Mouse (Mus musculus) bone marrow macrophage, adult 2 months (primary cell): ENCODE measurements at regions not wholly inside any gene's neighbourhood (a gene's known extent, or its start where the extent isn't known, plus 50 kb on each side); places are given as distances from the start of the nearest gene placed in this dataset.

Experiments
- CTCF ChIP-seq: IDR thresholded peaks from 2 replicates; pipeline ENCODE4 v1.5.1; 2012; ENCODE audit warnings: low read depth, mild to moderate bottlenecking, low read length, moderate library complexity
- POLR2A ChIP-seq: IDR thresholded peaks from 2 replicates; pipeline ENCODE4 v1.6.1; 2012; ENCODE audit warnings: mild to moderate bottlenecking, low read depth, low read length, borderline replicate concordance

DNA sequence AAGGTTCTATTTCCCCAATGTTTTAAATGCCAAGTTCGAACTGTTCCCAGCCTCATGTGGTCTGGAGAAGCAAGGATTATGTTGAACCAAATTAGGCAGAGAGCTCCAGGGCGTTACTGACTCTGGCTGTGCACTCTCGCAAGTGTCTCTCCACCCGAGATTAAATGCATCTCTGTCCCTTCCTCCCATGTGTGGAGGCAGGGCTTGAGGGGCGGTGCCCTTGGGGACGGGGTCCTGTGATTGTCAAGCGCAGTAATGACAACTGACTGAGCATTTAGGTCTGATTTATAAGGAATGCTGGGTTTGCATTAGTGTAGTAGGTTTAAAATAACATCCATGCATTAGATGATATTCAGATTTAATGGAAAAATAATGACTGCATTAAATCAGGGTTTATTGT lies 65.6 kb upstream of the Ntrk2 start:
- no peak for TF ChIP-seq POLR2A
- TF ChIP-seq CTCF = no peak
